Mouse (Mus musculus): ENCODE data around the gene Pip4k2a. TPM values are rescaled to one million over a fixed set of nuclear protein-coding genes. Genes with fewer than 3 reads are reported as not detected.

Pip4k2a gene
- polyA plus RNA-seq, 1 experiment from 2014 or later = 10.1 TPM

- Histone ChIP-seq H3K27ac (ENCODE audit: low read depth) (no peak overlapping the region), H3K9me3 (ENCODE audit: control insufficient read depth, low read length) (peaks cover 6% of the 10 kb centered on the region), H3K4me2 (ENCODE audit: low read length) (no peak overlapping the region), H3K36me3 (ENCODE audit: control insufficient read depth, insufficient read depth, low read length) (no peaks in the 10 kb centered on the region), H3K4me1 (replicated peaks; ENCODE audit: control insufficient read depth, insufficient read depth, low read length) (no peaks in the 10 kb centered on the region), H3K4me3 (ENCODE audit: low read depth, low read length) (no peak overlapping the region), H3K27me3 (replicated peaks; ENCODE audit: control insufficient read depth, insufficient read depth, low read length) (no peaks in the 10 kb centered on the region), H3K9ac (ENCODE audit: low read length) (no peak overlapping the region)
- ATAC-seq (replicated peaks; ENCODE audit: low FRiP score, low TSS enrichment, low read depth) = no peak
- 53% methylated on average over 4 of the region's 4 CpGs for WGBS
- DNase-seq (ENCODE audit: low spot score) = no peak
Measured at GRCm38 (mm10) chr2:18974882-18975645, 22.9 kb downstream of the Pip4k2a start.

GRCm38 (mm10) chr2:18971564-18971963 lies 26.4 kb downstream of the Pip4k2a start:
- no peaks in the 10 kb centered on the region for H3K27me3 ChIP-seq (replicated peaks; ENCODE audit: control insufficient read depth, insufficient read depth, low read length)
- no peak overlapping the region for H3K9ac ChIP-seq (ENCODE audit: low read length)
- H3K4me3 ChIP-seq (ENCODE audit: low read depth, low read length) = no peak overlapping the region
- H3K4me2 ChIP-seq (ENCODE audit: low read length) = no peak overlapping the region
- H3K27ac ChIP-seq (ENCODE audit: low read depth) = no peak overlapping the region
- WGBS = 76% methylated on average over 3 of the region's 3 CpGs
- H3K4me1 ChIP-seq (replicated peaks; ENCODE audit: control insufficient read depth, insufficient read depth, low read length) = no peaks in the 10 kb centered on the region; the same call in 1 of the 2 replicates
- peaks cover 6% of the 10 kb centered on the region for H3K9me3 ChIP-seq (ENCODE audit: control insufficient read depth, low read length)
- ATAC-seq (replicated peaks; ENCODE audit: low FRiP score, low TSS enrichment, low read depth) = no peak
- no peak for DNase-seq (ENCODE audit: low spot score)
- H3K36me3 ChIP-seq (ENCODE audit: control insufficient read depth, insufficient read depth, low read length) = no peaks in the 10 kb centered on the region

DNA sequence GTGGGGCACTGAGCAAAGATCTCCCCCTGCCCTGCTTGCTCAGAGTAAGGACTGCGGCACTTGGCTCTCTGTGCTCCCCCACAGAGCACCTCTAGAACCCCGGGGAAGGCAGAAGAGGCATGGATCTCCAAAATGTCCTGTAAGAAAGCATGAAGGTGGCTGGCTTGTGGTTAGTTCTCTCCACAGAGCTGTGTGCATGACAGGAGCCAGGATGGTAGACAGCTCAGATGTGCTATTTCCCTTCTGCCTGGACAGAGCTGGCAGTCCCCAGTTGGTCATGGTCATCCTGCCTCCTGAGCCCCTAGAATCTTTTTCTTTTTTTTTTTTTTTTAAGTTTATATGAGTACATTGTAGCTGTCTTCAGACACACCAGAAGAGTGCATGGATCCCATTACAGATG lies 27.5 kb downstream of the Pip4k2a start:
- H3K4me1 ChIP-seq (replicated peaks; ENCODE audit: control insufficient read depth, insufficient read depth, low read length) = no peaks in the 10 kb centered on the region; the same call in 1 of the 2 replicates
- DNase-seq (ENCODE audit: low spot score) (peak; percentile 46), ATAC-seq (replicated peaks; ENCODE audit: low FRiP score, low TSS enrichment, low read depth) (no peak)
- 81% methylated on average over 2 of the region's 2 CpGs for WGBS
- no peak overlapping the region for H3K27ac ChIP-seq (ENCODE audit: low read depth)
- peaks cover 6% of the 10 kb centered on the region for H3K9me3 ChIP-seq (ENCODE audit: control insufficient read depth, low read length)
- H3K27me3 ChIP-seq (replicated peaks; ENCODE audit: control insufficient read depth, insufficient read depth, low read length) = no peaks in the 10 kb centered on the region
- no peak overlapping the region for H3K4me2 ChIP-seq (ENCODE audit: low read length)
- H3K4me3 ChIP-seq (ENCODE audit: low read depth, low read length) = no peak overlapping the region
- H3K36me3 ChIP-seq (ENCODE audit: control insufficient read depth, insufficient read depth, low read length) = no peaks in the 10 kb centered on the region
- no peak overlapping the region for H3K9ac ChIP-seq (ENCODE audit: low read length)

- Histone ChIP-seq H3K27ac (ENCODE audit: low read depth) (no peak overlapping the region), H3K4me1 (replicated peaks; ENCODE audit: control insufficient read depth, insufficient read depth, low read length) (no peaks in the 10 kb centered on the region; the same call in 1 of the 2 replicates), H3K4me3 (ENCODE audit: low read depth, low read length) (no peak overlapping the region), H3K9me3 (ENCODE audit: control insufficient read depth, low read length) (peaks cover 6% of the 10 kb centered on the region), H3K36me3 (ENCODE audit: control insufficient read depth, insufficient read depth, low read length) (no peaks in the 10 kb centered on the region), H3K27me3 (replicated peaks; ENCODE audit: control insufficient read depth, insufficient read depth, low read length) (no peaks in the 10 kb centered on the region), H3K9ac (ENCODE audit: low read length) (no peak overlapping the region), H3K4me2 (ENCODE audit: low read length) (no peak overlapping the region)
- no peak for ATAC-seq (replicated peaks; ENCODE audit: low FRiP score, low TSS enrichment, low read depth)
- WGBS = 30% methylated on average over 5 of the region's 5 CpGs
- peak; percentile 48 for DNase-seq (ENCODE audit: low spot score)
Measured at GRCm38 (mm10) chr2:18969066-18969681, 28.8 kb downstream of the Pip4k2a start.

DNA sequence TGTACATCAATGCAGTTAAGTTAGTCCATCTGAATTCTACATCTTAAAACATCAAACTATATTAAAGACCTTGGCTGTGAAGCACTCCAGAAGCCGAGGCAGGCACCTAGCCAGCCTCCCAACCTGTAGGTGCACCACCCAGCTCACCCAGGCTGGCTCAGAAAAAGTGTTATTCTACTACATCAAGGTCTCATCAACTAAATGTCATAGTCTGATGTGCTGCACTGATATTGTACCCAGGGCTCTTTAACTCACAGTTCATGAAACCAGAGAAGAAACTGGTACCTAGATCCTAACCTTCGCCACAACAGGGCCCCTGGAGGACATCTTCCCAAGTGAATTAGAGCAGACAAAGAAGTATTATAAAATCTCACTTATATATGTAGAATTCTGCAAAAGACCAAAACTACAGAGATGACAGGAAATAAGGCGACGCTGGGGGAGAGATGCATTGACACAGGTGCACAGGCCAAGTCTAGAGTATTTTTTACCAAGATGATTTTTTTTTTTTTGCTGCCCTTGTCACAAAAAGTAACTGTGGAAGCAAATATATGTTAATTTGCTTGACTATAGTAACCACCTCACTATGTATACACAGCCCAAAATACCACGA lies 30.4 kb downstream of the Pip4k2a start:
- no peaks in the 10 kb centered on the region; the same call in 1 of the 2 replicates for H3K4me1 ChIP-seq (replicated peaks; ENCODE audit: control insufficient read depth, insufficient read depth, low read length)
- H3K36me3 ChIP-seq (ENCODE audit: control insufficient read depth, insufficient read depth, low read length) = no peaks in the 10 kb centered on the region
- no peak overlapping the region for H3K4me2 ChIP-seq (ENCODE audit: low read length)
- H3K9ac ChIP-seq (ENCODE audit: low read length) = no peak overlapping the region
- 87% methylated on average over 5 of the region's 5 CpGs for WGBS
- ATAC-seq (replicated peaks; ENCODE audit: low FRiP score, low TSS enrichment, low read depth) (no peak), DNase-seq (ENCODE audit: low spot score) (peak; percentile 16)
- H3K27ac ChIP-seq (ENCODE audit: low read depth) = no peak overlapping the region
- no peaks in the 10 kb centered on the region for H3K27me3 ChIP-seq (replicated peaks; ENCODE audit: control insufficient read depth, insufficient read depth, low read length)
- no peak overlapping the region for H3K4me3 ChIP-seq (ENCODE audit: low read depth, low read length)
- no peaks in the 10 kb centered on the region; the same call in 1 of the 2 replicates for H3K9me3 ChIP-seq (ENCODE audit: control insufficient read depth, low read length)

- Histone ChIP-seq H3K4me1 (replicated peaks; ENCODE audit: control insufficient read depth, insufficient read depth, low read length) (no peaks in the 10 kb centered on the region; the same call in 1 of the 2 replicates), H3K9me3 (ENCODE audit: control insufficient read depth, low read length) (no peaks in the 10 kb centered on the region), H3K27ac (ENCODE audit: low read depth) (no peak overlapping the region), H3K27me3 (replicated peaks; ENCODE audit: control insufficient read depth, insufficient read depth, low read length) (no peaks in the 10 kb centered on the region), H3K9ac (ENCODE audit: low read length) (no peak overlapping the region), H3K36me3 (ENCODE audit: control insufficient read depth, insufficient read depth, low read length) (no peaks in the 10 kb centered on the region), H3K4me2 (ENCODE audit: low read length) (no peak overlapping the region), H3K4me3 (ENCODE audit: low read depth, low read length) (no peak overlapping the region)
- DNase-seq (ENCODE audit: low spot score) (no peak), ATAC-seq (replicated peaks; ENCODE audit: low FRiP score, low TSS enrichment, low read depth) (no peak)
- WGBS = 89% methylated on average over 5 of the region's 5 CpGs
Measured at GRCm38 (mm10) chr2:18966566-18966965, 31.4 kb downstream of the Pip4k2a start.

- no peak for DNase-seq (ENCODE audit: low spot score)
- Histone ChIP-seq H3K4me1 (replicated peaks; ENCODE audit: control insufficient read depth, insufficient read depth, low read length) (no peaks in the 10 kb centered on the region; the same call in 1 of the 2 replicates), H3K27ac (ENCODE audit: low read depth) (no peak overlapping the region), H3K27me3 (replicated peaks; ENCODE audit: control insufficient read depth, insufficient read depth, low read length) (no peaks in the 10 kb centered on the region), H3K9me3 (ENCODE audit: control insufficient read depth, low read length) (no peaks in the 10 kb centered on the region), H3K9ac (ENCODE audit: low read length) (no peak overlapping the region), H3K36me3 (ENCODE audit: control insufficient read depth, insufficient read depth, low read length) (no peaks in the 10 kb centered on the region), H3K4me3 (ENCODE audit: low read depth, low read length) (no peak overlapping the region), H3K4me2 (ENCODE audit: low read length) (no peak overlapping the region)
- 96% methylated on average over 2 of the region's 2 CpGs for WGBS
- no peak for ATAC-seq (replicated peaks; ENCODE audit: low FRiP score, low TSS enrichment, low read depth)
Measured at GRCm38 (mm10) chr2:18965950-18966349, 32.0 kb downstream of the Pip4k2a start.

DNA sequence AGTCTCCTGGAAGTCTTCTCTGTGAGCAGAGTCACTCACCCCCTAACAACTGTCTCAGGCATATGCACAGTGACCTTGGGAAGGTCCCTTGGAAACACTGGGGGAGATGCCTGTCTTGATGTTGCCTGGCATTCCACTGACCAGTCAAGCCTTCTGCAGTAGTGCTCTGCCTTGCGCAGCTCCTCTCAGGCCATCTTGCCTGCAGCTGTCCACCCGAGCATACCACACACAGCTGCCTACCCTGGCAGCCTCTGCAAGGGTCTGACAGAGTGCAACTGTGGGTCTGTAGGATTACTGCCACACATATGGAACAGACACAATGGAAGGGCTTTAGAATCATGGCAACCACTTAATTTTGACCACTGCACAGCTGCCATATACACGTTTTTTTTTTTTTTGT lies 32.8 kb downstream of the Pip4k2a start:
- Histone ChIP-seq H3K4me1 (replicated peaks; ENCODE audit: control insufficient read depth, insufficient read depth, low read length) (no peaks in the 10 kb centered on the region; the same call in 1 of the 2 replicates), H3K4me2 (ENCODE audit: low read length) (no peak overlapping the region), H3K4me3 (ENCODE audit: low read depth, low read length) (no peak overlapping the region), H3K27me3 (replicated peaks; ENCODE audit: control insufficient read depth, insufficient read depth, low read length) (no peaks in the 10 kb centered on the region), H3K36me3 (ENCODE audit: control insufficient read depth, insufficient read depth, low read length) (no peaks in the 10 kb centered on the region), H3K27ac (ENCODE audit: low read depth) (no peak overlapping the region), H3K9ac (ENCODE audit: low read length) (no peak overlapping the region), H3K9me3 (ENCODE audit: control insufficient read depth, low read length) (no peaks in the 10 kb centered on the region)
- WGBS = 78% methylated on average over 3 of the region's 3 CpGs
- no peak for DNase-seq (ENCODE audit: low spot score)
- no peak for ATAC-seq (replicated peaks; ENCODE audit: low FRiP score, low TSS enrichment, low read depth)

All from intestine, embryonic 14.5 days (tissue).